8 mouse cellular contexts compared by ENCODE assay signal in genomic region chr2:92671586-92671985, GRCm38 (mm10).
DNase-seq lines count a peak whose midpoint lies in the region; ATAC-seq and TF ChIP-seq lines count a peak whose summit lies in the region.

No protein-coding gene starts in this region.

- WGBS in liver, embryonic 12.5 days (ENCODE audit: insufficient replicate concordance) = 30% methylated on average over 5 of the region's 5 CpGs
- WGBS in kidney, postnatal 0 days = 34% methylated on average over 5 of the region's 5 CpGs

- no peaks in the 10 kb centered on the region for H3K36me3 ChIP-seq in liver, embryonic 12.5 days
- no peaks in the 10 kb centered on the region for H3K36me3 ChIP-seq in kidney, postnatal 0 days (ENCODE audit: insufficient read depth, low read length)

- H3K9ac ChIP-seq in liver, embryonic 12.5 days = no peak overlapping the region
- no peak overlapping the region for H3K9ac ChIP-seq in kidney, postnatal 0 days (ENCODE audit: low read depth, low read length)

- H3K9me3 ChIP-seq in liver, embryonic 12.5 days (replicated peaks) = no peaks in the 10 kb centered on the region
- no peaks in the 10 kb centered on the region for H3K9me3 ChIP-seq in kidney, postnatal 0 days (replicated peaks; ENCODE audit: low read length)

- 0 out of 2 replicates have a peak, but pooled peaks have one; percentile 3 for TF ChIP-seq CTCF in kidney, postnatal 0 days (IDR thresholded peaks at IDR 0.05; ENCODE audit: low read depth)

- H3K4me3 ChIP-seq in liver, embryonic 12.5 days = no peak overlapping the region
- no peak overlapping the region for H3K4me3 ChIP-seq in kidney, postnatal 0 days (replicated peaks; ENCODE audit: low read depth, low read length)

- no peak overlapping the region for H3K4me2 ChIP-seq in liver, embryonic 12.5 days
- H3K4me2 ChIP-seq in kidney, postnatal 0 days (ENCODE audit: low read length) = no peak overlapping the region

- ATAC-seq in CD4-positive, CD25-positive, alpha-beta regulatory T cell, adult 4 months = no peak
- no peak for ATAC-seq in liver, embryonic 12.5 days
- ATAC-seq in kidney, postnatal 0 days (replicated peaks; ENCODE audit: low FRiP score, low read depth) = no peak

- peaks cover 15% of the 10 kb centered on the region for H3K4me1 ChIP-seq in liver, embryonic 12.5 days
- H3K4me1 ChIP-seq in kidney, postnatal 0 days (replicated peaks; ENCODE audit: insufficient read depth, low read length) = no peaks in the 10 kb centered on the region

- no peak overlapping the region for H3K27ac ChIP-seq in liver, embryonic 12.5 days
- H3K27ac ChIP-seq in kidney, postnatal 0 days = no peak overlapping the region

- H3K27me3 ChIP-seq in liver, embryonic 12.5 days (replicated peaks) = peaks cover 41% of the 10 kb centered on the region
- H3K27me3 ChIP-seq in kidney, postnatal 0 days (ENCODE audit: insufficient read depth, low read length) = no peaks in the 10 kb centered on the region

- DNase-seq in CD4-positive, CD25-positive, alpha-beta regulatory T cell, adult 2 months (ENCODE audit: low read depth, low spot score) = peak; percentile 18
- peak; percentile 67 for DNase-seq in liver
- DNase-seq in cerebellum, adult 9-11 months = peak; percentile 17
- peak; percentile 90 for DNase-seq in kidney, postnatal 0 days (ENCODE audit: low spot score)
- DNase-seq in ovary, adult 18-20 months (ENCODE audit: low spot score) = peak; percentile 17
- no peak for DNase-seq in frontal cortex, postnatal 14 days (ENCODE audit: low spot score in 2 of 2)

Comparison
In these comparisons a context has a peak if more than half of its experiments do, and no peak if none do; other contexts are left out.
1. DNase-seq: peak in CD4-positive, CD25-positive, alpha-beta regulatory T cell, adult 2 months (single experiment), liver (single experiment), cerebellum, adult 9-11 months (single experiment), kidney, postnatal 0 days (single experiment) and ovary, adult 18-20 months (single experiment); none in frontal cortex, postnatal 14 days (0 of 2).